Mouse (Mus musculus): ENCODE measurements around the gene Prkcd. TPM values are rescaled to one million over a fixed set of nuclear protein-coding genes. Genes with fewer than 3 reads are reported as not detected.

Prkcd gene
- polyA plus RNA-seq, 1 experiment: 177 TPM

- 58% methylated on average over 6 of the region's 6 CpGs for WGBS
- H3K4me1 ChIP-seq (ENCODE audit: control insufficient read depth, insufficient read depth, low read length): peaks cover 2% of the 10 kb centered on the region
- TF ChIP-seq POLR2A (IDR thresholded peaks at IDR 0.05; ENCODE audit: borderline replicate concordance, control insufficient read depth, low read depth, low read length) (no peak), CTCF (IDR thresholded peaks at IDR 0.05; ENCODE audit: control insufficient read depth, insufficient read depth, low read length) (peak; percentile 19; the same call in 1 of the 2 replicates)
- H3K27ac ChIP-seq (ENCODE audit: control insufficient read depth, insufficient read depth, low read depth, low read length, poor library complexity): no peak overlapping the region
- no peak overlapping the region for H3K4me3 ChIP-seq (replicated peaks; ENCODE audit: control insufficient read depth, low read depth, low read length)
These were observed 51.9 kb downstream of the Prkcd start for GRCm38 (mm10) chr14:30573983-30574584.

- TF ChIP-seq CTCF (IDR thresholded peaks at IDR 0.05; ENCODE audit: control insufficient read depth, insufficient read depth, low read length) (no peak), POLR2A (IDR thresholded peaks at IDR 0.05; ENCODE audit: borderline replicate concordance, control insufficient read depth, low read depth, low read length) (no peak)
- H3K4me3 ChIP-seq (replicated peaks; ENCODE audit: control insufficient read depth, low read depth, low read length): no peak overlapping the region
- H3K4me1 ChIP-seq (ENCODE audit: control insufficient read depth, insufficient read depth, low read length): no peaks in the 10 kb centered on the region; the same call in none of the 2 replicates
- WGBS: 68% methylated on average over 8 of the region's 8 CpGs
- no peak overlapping the region for H3K27ac ChIP-seq (ENCODE audit: control insufficient read depth, insufficient read depth, low read depth, low read length, poor library complexity)
These were observed 52.8 kb downstream of the Prkcd start for GRCm38 (mm10) chr14:30573235-30573634.

DNA sequence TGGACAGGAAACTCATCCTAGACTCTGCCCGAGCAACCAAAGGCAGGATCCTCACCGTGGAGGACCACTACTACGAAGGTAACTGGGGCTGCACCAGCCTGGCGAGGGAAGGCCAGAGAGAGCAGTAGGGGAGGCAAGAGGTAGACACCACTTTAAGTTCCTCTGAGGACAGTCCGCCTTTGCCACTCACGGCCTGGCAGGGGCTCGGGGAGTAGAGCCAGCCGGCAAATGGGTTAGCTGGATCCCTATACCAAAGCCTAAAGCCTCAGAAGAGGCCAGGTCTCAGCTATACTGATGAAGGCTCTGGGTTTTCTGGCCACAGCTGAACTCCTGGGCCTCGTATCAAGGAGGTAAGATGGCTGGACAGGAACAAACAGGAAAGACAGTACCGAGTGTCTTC, 53.8 kb downstream of the Prkcd start:
- WGBS: 85% methylated on average over 10 of the region's 10 CpGs
- TF ChIP-seq POLR2A (IDR thresholded peaks at IDR 0.05; ENCODE audit: borderline replicate concordance, control insufficient read depth, low read depth, low read length) (no peak), CTCF (IDR thresholded peaks at IDR 0.05; ENCODE audit: control insufficient read depth, insufficient read depth, low read length) (no peak)
- H3K27ac ChIP-seq (ENCODE audit: control insufficient read depth, insufficient read depth, low read depth, low read length, poor library complexity): no peak overlapping the region
- no peak overlapping the region for H3K4me3 ChIP-seq (replicated peaks; ENCODE audit: control insufficient read depth, low read depth, low read length)
- H3K4me1 ChIP-seq (ENCODE audit: control insufficient read depth, insufficient read depth, low read length): no peaks in the 10 kb centered on the region; the same call in 1 of the 2 replicates

GRCm38 (mm10) chr14:30570303-30570702, 55.7 kb downstream of the Prkcd start:
- no peaks in the 10 kb centered on the region; the same call in 1 of the 2 replicates for H3K4me1 ChIP-seq (ENCODE audit: control insufficient read depth, insufficient read depth, low read length)
- 84% methylated on average over 9 of the region's 9 CpGs for WGBS
- no peak overlapping the region for H3K27ac ChIP-seq (ENCODE audit: control insufficient read depth, insufficient read depth, low read depth, low read length, poor library complexity)
- H3K4me3 ChIP-seq (replicated peaks; ENCODE audit: control insufficient read depth, low read depth, low read length): no peak overlapping the region
- TF ChIP-seq CTCF (IDR thresholded peaks at IDR 0.05; ENCODE audit: control insufficient read depth, insufficient read depth, low read length) (no peak), POLR2A (IDR thresholded peaks at IDR 0.05; ENCODE audit: borderline replicate concordance, control insufficient read depth, low read depth, low read length) (no peak)

DNA sequence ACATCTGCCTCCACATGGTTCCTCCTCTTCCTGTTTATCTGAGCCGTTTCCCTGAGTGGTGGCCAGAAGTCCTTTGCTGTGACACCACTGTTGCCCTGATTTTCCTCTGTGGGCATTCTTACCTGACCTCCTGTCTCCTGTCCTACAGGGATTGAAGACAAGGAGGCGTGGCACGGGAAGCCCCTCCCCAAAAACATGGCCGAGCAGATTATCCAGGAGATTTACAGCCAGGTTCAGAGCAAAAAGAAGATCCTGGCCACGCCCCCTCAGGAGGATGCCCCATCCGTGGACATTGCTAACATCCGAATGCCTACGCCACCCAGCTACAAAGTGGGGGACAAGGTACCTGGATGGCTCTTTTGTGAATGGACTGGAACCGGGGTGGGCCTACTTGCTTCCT, 58.0 kb downstream of the Prkcd start:
- TF ChIP-seq CTCF (IDR thresholded peaks at IDR 0.05; ENCODE audit: control insufficient read depth, insufficient read depth, low read length): no peak
- TF ChIP-seq POLR2A (IDR thresholded peaks at IDR 0.05; ENCODE audit: borderline replicate concordance, control insufficient read depth, low read depth, low read length): no peak
- 83% methylated on average over 9 of the region's 9 CpGs for WGBS
- no peaks in the 10 kb centered on the region for H3K4me1 ChIP-seq (ENCODE audit: control insufficient read depth, insufficient read depth, low read length)
- H3K27ac ChIP-seq (ENCODE audit: control insufficient read depth, insufficient read depth, low read depth, low read length, poor library complexity): no peak overlapping the region
- H3K4me3 ChIP-seq (replicated peaks; ENCODE audit: control insufficient read depth, low read depth, low read length): no peak overlapping the region

GRCm38 (mm10) chr14:30566317-30566716, 59.7 kb downstream of the Prkcd start:
- Histone ChIP-seq H3K4me1 (ENCODE audit: control insufficient read depth, insufficient read depth, low read length) (no peaks in the 10 kb centered on the region), H3K4me3 (replicated peaks; ENCODE audit: control insufficient read depth, low read depth, low read length) (no peak overlapping the region), H3K27ac (ENCODE audit: control insufficient read depth, insufficient read depth, low read depth, low read length, poor library complexity) (no peak overlapping the region)
- TF ChIP-seq POLR2A (IDR thresholded peaks at IDR 0.05; ENCODE audit: borderline replicate concordance, control insufficient read depth, low read depth, low read length): no peak
- no peak for TF ChIP-seq CTCF (IDR thresholded peaks at IDR 0.05; ENCODE audit: control insufficient read depth, insufficient read depth, low read length)
- 90% methylated on average over 6 of the region's 6 CpGs for WGBS

DNA sequence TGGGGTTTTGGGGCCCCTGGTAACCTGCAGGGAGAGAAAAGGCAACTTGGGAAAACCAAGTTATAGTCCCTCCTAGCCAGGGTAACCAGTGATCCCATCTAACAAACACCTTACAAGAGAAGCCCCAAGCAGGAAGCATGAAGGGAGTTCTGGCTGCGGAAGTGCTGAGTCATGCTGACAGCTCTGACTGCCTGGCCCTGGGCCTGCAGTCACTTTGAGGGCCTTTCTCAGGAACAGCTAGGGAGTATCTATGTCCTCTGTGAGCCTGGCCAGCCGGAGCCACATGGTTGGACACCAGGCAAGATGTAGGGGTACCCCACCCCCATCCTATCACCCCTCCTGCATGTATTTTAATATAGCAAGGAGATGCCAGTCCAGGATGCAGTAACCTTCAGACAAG, 61.6 kb downstream of the Prkcd start:
- TF ChIP-seq POLR2A (IDR thresholded peaks at IDR 0.05; ENCODE audit: borderline replicate concordance, control insufficient read depth, low read depth, low read length) (no peak), CTCF (IDR thresholded peaks at IDR 0.05; ENCODE audit: control insufficient read depth, insufficient read depth, low read length) (no peak)
- H3K4me1 ChIP-seq (ENCODE audit: control insufficient read depth, insufficient read depth, low read length): peaks cover 2% of the 10 kb centered on the region; the same call in 1 of the 2 replicates
- no peak overlapping the region for H3K4me3 ChIP-seq (replicated peaks; ENCODE audit: control insufficient read depth, low read depth, low read length)
- no peak overlapping the region; the same call in 1 of the 2 replicates for H3K27ac ChIP-seq (ENCODE audit: control insufficient read depth, insufficient read depth, low read depth, low read length, poor library complexity)
- WGBS: 34% methylated on average over 2 of the region's 2 CpGs

- no peak overlapping the region for H3K27ac ChIP-seq (ENCODE audit: control insufficient read depth, insufficient read depth, low read depth, low read length, poor library complexity)
These were observed 63.7 kb downstream of the Prkcd start for GRCm38 (mm10) chr14:30562343-30562742.

More at GRCm38 (mm10) chr14:30562343-30562742, 63.7 kb downstream of the Prkcd start:
- no peak for TF ChIP-seq CTCF (IDR thresholded peaks at IDR 0.05; ENCODE audit: control insufficient read depth, insufficient read depth, low read length)
- TF ChIP-seq POLR2A (IDR thresholded peaks at IDR 0.05; ENCODE audit: borderline replicate concordance, control insufficient read depth, low read depth, low read length): no peak
- Histone ChIP-seq H3K4me3 (replicated peaks; ENCODE audit: control insufficient read depth, low read depth, low read length) (no peak overlapping the region), H3K4me1 (ENCODE audit: control insufficient read depth, insufficient read depth, low read length) (peaks cover 2% of the 10 kb centered on the region; the same call in 1 of the 2 replicates)

Data from bone marrow, adult 2 months (tissue).